Mouse (Mus musculus) kidney, postnatal 10 days (tissue): ENCODE results near the gene Npdc1.
"Not testable (repeated sequence)": the region's sequence is repeated elsewhere in the genome, so short reads cannot be mapped to it uniquely, and the experiment has no call there.

Experiments used
- DNase-seq: peaks from one replicate; pipeline ENCODE4 v3.0.0; 2021; ENCODE audit warnings: mixed read lengths

The Npdc1 gene

GRCm38 (mm10) chr2:25395721-25396596 lies 3.2 kb upstream of the Npdc1 start, which contains the start of gene Entpd2:
Entpd2 (plus strand) TSS chr2:25395874.
- peak; percentile 72 for DNase-seq

GRCm38 (mm10) chr2:25396597-25396983 lies 2.6 kb upstream of the Npdc1 start:
- DNase-seq = no peak

- no peak for DNase-seq
These were observed 2.1 kb upstream of the Npdc1 start for GRCm38 (mm10) chr2:25397010-25397409.

GRCm38 (mm10) chr2:25398065-25398464 lies 1.1 kb upstream of the Npdc1 start:
- DNase-seq = no peak

GRCm38 (mm10) chr2:25400291-25400690 lies 1.1 kb downstream of the Npdc1 start:
- no peak for DNase-seq

- DNase-seq = peak; percentile 80
These were observed 1.6 kb downstream of the Npdc1 start for GRCm38 (mm10) chr2:25400764-25401163.

GRCm38 (mm10) chr2:25402377-25402971 lies 3.3 kb downstream of the Npdc1 start:
- DNase-seq = peak; percentile 93

GRCm38 (mm10) chr2:25402972-25403601 lies 3.9 kb downstream of the Npdc1 start:
- peak; percentile 84 for DNase-seq

- DNase-seq = no peak
These were observed 4.8 kb downstream of the Npdc1 start for GRCm38 (mm10) chr2:25403994-25404393.

GRCm38 (mm10) chr2:25408908-25409307 lies 9.8 kb downstream of the Npdc1 start:
- DNase-seq = no peak

GRCm38 (mm10) chr2:25413436-25413835 lies 14.3 kb downstream of the Npdc1 start:
- DNase-seq = not testable (repeated sequence)

- DNase-seq = no peak
These were observed 18.3 kb downstream of the Npdc1 start for GRCm38 (mm10) chr2:25417426-25417825.

- peak; percentile 64 for DNase-seq
These were observed 22.7 kb downstream of the Npdc1 start for GRCm38 (mm10) chr2:25421896-25422295.

- DNase-seq = no peak
These were observed 23.6 kb downstream of the Npdc1 start, which contains the start of gene Fut7 for GRCm38 (mm10) chr2:25422587-25423410. Fut7 (plus strand) TSS chr2:25423267.

GRCm38 (mm10) chr2:25423626-25424025 lies 24.5 kb downstream of the Npdc1 start:
- DNase-seq = no peak

GRCm38 (mm10) chr2:25425481-25425880 lies 26.3 kb downstream of the Npdc1 start:
- no peak for DNase-seq

- peak; percentile 82 for DNase-seq
These were observed 27.6 kb downstream of the Npdc1 start for GRCm38 (mm10) chr2:25426721-25427191.

GRCm38 (mm10) chr2:25427256-25427655 lies 28.1 kb downstream of the Npdc1 start:
- no peak for DNase-seq

GRCm38 (mm10) chr2:25428442-25429236 lies 29.5 kb downstream of the Npdc1 start, which contains the start of gene Abca2:
Abca2 (plus strand) TSS chr2:25428703.
- peak; percentile 96 for DNase-seq

GRCm38 (mm10) chr2:25429435-25430180 lies 30.5 kb downstream of the Npdc1 start:
- DNase-seq = peak; percentile 41
